Mouse (Mus musculus) layer of hippocampus, adult 2 months (tissue): ENCODE measurements at regions not wholly inside any gene's neighbourhood (a gene's known extent, or its start where the extent isn't known, plus 50 kb on each side); places are given as distances from the start of the nearest gene placed in this dataset.

Source experiments
- DNase-seq, 2 experiments: peaks; one replicate each; pipeline ENCODE4 v3.0.0; 2022; ENCODE audit warnings: low spot score in 2 of 2
- H3K27ac ChIP-seq: fragments of 200-600 bp; 2 replicates; pipeline ENCODE4 v1.8.1; 2022
- H3K4me3 ChIP-seq: fragments of 200-600 bp; 2 replicates; pipeline ENCODE4 v1.8.1; 2022; ENCODE audit warnings: mild to moderate bottlenecking
- CTCF ChIP-seq: fragments of 200-600 bp; conservative IDR thresholded peaks from 2 replicates; pipeline ENCODE4 v1.8.1; 2022; ENCODE audit warnings: antibody characterized with exemption, mild to moderate bottlenecking, moderate library complexity

DNA sequence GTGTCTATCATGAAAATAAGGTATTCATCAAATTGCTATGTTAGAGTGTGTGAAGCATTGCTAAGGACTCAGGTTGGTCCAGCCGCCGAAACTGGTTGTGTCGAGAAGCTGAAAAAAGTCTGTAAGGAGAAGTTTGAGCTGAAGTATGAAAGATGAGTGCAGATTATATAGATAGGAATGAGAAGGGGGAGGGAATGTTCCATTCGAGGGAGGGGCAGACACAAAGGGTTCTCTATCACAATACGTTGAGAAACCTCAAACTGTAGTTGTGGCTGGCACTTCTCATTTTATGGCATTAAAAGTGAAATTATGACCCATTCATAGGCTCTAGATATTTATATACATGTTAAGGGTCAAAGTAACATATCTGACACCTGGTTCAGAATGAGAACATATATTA lies 108.4 kb upstream of the Stxbp5 start:
- Histone ChIP-seq H3K4me3 (no peak overlapping the region), H3K27ac (no peak overlapping the region)
- TF ChIP-seq CTCF: no peak
- DNase-seq: no peak

GRCm38 (mm10) chr10:9998621-9999020 lies 97.7 kb upstream of the Stxbp5 start:
- no peak overlapping the region for H3K4me3 ChIP-seq
- no peak for TF ChIP-seq CTCF
- H3K27ac ChIP-seq: no peak overlapping the region
- no peak for DNase-seq

DNA sequence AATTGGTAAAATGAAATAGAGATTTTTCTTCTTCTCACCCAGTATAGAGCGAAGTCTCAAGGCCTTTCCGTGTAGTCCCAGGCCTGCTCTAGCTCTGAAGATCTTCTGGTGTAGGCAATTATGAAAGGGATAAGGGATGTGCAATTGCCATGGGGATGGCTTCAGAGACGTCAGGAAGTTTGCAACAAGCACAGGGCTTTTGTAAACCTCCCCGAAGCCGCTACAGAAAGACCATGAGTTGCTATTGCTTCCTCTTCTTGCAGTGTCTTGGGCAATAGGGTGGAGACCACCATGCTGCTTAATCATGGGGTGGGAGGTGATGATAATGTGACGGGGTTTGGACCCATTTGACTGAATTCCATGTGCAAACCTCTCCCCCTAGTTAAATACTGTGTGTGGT lies 95.3 kb upstream of the Stxbp5 start:
- H3K4me3 ChIP-seq: no peak overlapping the region
- no peak for TF ChIP-seq CTCF

DNA sequence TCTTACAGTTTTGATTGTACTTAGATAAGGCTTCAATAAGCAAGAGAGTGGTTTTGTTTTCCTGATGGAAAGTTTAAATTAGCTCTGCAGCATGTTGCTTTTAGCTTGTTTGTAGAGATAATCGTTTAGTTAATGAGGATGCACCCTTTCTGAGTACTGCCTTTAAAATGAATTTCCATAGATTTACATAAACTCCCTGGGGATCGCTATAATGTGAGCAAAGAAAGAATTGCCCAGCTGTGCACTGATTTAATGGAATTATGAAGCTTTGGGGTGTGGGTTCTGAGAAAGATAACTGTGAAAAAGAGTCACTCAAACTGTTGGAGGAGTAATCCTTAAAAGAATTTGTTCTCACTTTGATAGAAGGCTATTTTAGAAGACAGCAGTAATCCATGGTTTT lies 91.9 kb upstream of the Stxbp5 start:
- DNase-seq: no peak
- no peak overlapping the region for H3K27ac ChIP-seq
- no peak overlapping the region for H3K4me3 ChIP-seq
- TF ChIP-seq CTCF: no peak

More for the DNA sequence above, 95.3 kb upstream of the Stxbp5 start:
- DNase-seq: no peak
- H3K27ac ChIP-seq: no peak overlapping the region

DNA sequence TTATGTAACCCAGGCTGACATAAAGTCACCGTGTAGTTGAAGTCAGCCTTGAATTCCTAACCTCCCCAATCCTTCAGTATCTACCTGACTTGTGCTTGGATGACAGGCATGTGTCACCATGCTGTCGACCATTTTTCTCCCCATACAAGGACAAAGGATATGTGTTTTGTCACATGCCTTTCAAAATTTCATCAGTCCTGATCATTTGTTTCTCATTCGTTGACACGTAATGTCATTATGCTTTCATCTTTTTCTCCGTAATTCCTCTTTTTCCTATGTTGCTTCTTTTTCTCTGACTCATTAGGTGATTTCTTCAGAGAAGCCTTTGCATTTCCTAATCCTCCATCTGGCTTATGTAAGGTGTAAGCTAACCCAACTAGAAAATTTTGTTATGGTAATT lies 84.5 kb upstream of the Stxbp5 start:
- Histone ChIP-seq H3K27ac (no peak overlapping the region), H3K4me3 (no peak overlapping the region)
- no peak for DNase-seq
- TF ChIP-seq CTCF: no peak

GRCm38 (mm10) chr10:9976424-9976823 lies 75.5 kb upstream of the Stxbp5 start:
- no peak for TF ChIP-seq CTCF
- Histone ChIP-seq H3K27ac (no peak overlapping the region), H3K4me3 (no peak overlapping the region)
- peak in 1 of 2 experiments; percentile 2 for DNase-seq
